Comparison of ENCODE assay signal across 8 mouse cellular contexts in the genomic region with DNA sequence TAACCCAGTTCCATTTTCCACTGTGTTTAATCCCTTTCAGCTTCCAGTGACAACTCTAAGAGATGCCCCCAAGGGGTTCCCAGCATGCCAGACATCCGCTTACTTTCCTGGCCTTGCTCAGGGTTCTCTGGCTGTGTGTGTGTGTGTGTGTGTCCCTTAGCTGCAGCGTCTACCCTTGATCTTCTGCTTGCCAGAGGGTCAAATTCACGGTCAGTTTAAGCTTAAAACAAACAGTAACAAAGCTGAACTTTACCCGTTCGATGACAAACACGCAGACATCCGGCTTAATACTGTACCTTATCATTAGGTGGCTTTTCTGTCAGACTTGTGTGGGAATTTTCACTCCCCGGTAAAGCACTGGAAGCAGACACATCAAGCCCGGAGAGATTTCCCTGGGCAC. TPM values are rescaled to one million over a fixed set of nuclear protein-coding genes. Genes with fewer than 3 reads are reported as not detected.
DNase-seq lines count a peak whose midpoint lies in the region; ATAC-seq and TF ChIP-seq lines count a peak whose summit lies in the region.

A gene (plus strand): TSS at position 281 of the 400 bp plus-strand sequence.

- no peak within 1 kb of the TSS for H3K4me2 ChIP-seq in neural tube, embryonic 13.5 days

- WGBS in cerebellum, adult 2 months = 60% methylated on average over 9 of the region's 9 CpGs
- 89% methylated on average over 9 of the region's 9 CpGs for WGBS in spleen, adult 2 months
- WGBS in neural tube, embryonic 13.5 days = 72% methylated on average over 9 of the region's 9 CpGs

- H3K27me3 ChIP-seq in cerebellum, adult 2 months (ENCODE audit: control insufficient read depth, insufficient read depth, low read length) = no peaks in the 10 kb centered on the region
- no peaks in the 10 kb centered on the region for H3K27me3 ChIP-seq in spleen, adult 2 months (ENCODE audit: control insufficient read depth, insufficient read depth, low read length)
- peaks cover 7% of the 10 kb centered on the region for H3K27me3 ChIP-seq in neural tube, embryonic 13.5 days

- no peak for TF ChIP-seq POLR2A in cerebellum, adult 2 months (IDR thresholded peaks at IDR 0.05; ENCODE audit: borderline replicate concordance, insufficient read depth, low read length)
- TF ChIP-seq POLR2A in spleen, adult 2 months (IDR thresholded peaks at IDR 0.05; ENCODE audit: low read depth, low read length) = no peak

- intact Hi-C loops in left cerebral cortex, postnatal 10 days (cut with DNase I) = no loop called here

- no peak for TF ChIP-seq CTCF in cerebellum, adult 2 months (IDR thresholded peaks at IDR 0.05; ENCODE audit: borderline replicate concordance, insufficient read depth, low read depth, low read length)
- TF ChIP-seq CTCF in spleen, adult 2 months (IDR thresholded peaks at IDR 0.05; ENCODE audit: extremely low read depth, insufficient read depth, insufficient read length, insufficient replicate concordance) = no peak

- H3K4me1 ChIP-seq in cerebellum, adult 2 months (ENCODE audit: control insufficient read depth, insufficient read depth, low read length) = no peaks in the 10 kb centered on the region
- H3K4me1 ChIP-seq in spleen, adult 2 months (ENCODE audit: control insufficient read depth, insufficient read depth, insufficient read length) = no peaks in the 10 kb centered on the region
- H3K4me1 ChIP-seq in neural tube, embryonic 13.5 days (replicated peaks) = no peaks in the 10 kb centered on the region

- H3K9ac ChIP-seq in neural tube, embryonic 13.5 days = no peak within 1 kb of the TSS

- no peak for ATAC-seq in neural tube, embryonic 13.5 days (ENCODE audit: low read depth)

- H3K4me3 ChIP-seq in cerebellum, adult 2 months (replicated peaks; ENCODE audit: insufficient read depth, low read depth, low read length) = no peak within 1 kb of the TSS
- H3K4me3 ChIP-seq in spleen, adult 2 months (ENCODE audit: extremely low read depth, insufficient read depth, insufficient read length) = no peak within 1 kb of the TSS
- H3K4me3 ChIP-seq in neural tube, embryonic 13.5 days = no peak within 1 kb of the TSS

- no peaks in the 10 kb centered on the region for H3K9me3 ChIP-seq in neural tube, embryonic 13.5 days

- H3K36me3 ChIP-seq in spleen, adult 2 months (ENCODE audit: control insufficient read depth, insufficient read depth, low read length) = no peaks in the 10 kb centered on the region
- H3K36me3 ChIP-seq in neural tube, embryonic 13.5 days = no peaks in the 10 kb centered on the region

- no peak within 1 kb of the TSS for H3K27ac ChIP-seq in cerebellum, adult 2 months (ENCODE audit: insufficient read depth, low read length)
- no peak within 1 kb of the TSS for H3K27ac ChIP-seq in spleen, adult 2 months (ENCODE audit: insufficient read depth, low read length)
- H3K27ac ChIP-seq in neural tube, embryonic 13.5 days (replicated peaks) = no peak within 1 kb of the TSS

- DNase-seq in cerebellum, adult 2 months = no peak
- no peak for DNase-seq in cerebellum, adult 11-12 months
- no peak for DNase-seq in spleen, adult 2 months (ENCODE audit: low read depth in 1 of 2, low spot score in 2 of 2)
- DNase-seq in spleen, postnatal 14 days (ENCODE audit: low spot score in 2 of 2) = no peak
- no peak for DNase-seq in left cerebral cortex, postnatal 10 days (ENCODE audit: extremely low spot score in 1 of 2, low spot score in 2 of 2)
- DNase-seq in frontal cortex, postnatal 10 days (ENCODE audit: low spot score in 2 of 2) = no peak
- no peak for DNase-seq in spleen, postnatal 10 days (ENCODE audit: low spot score in 2 of 2)

RNA-seq across cellular contexts. Expression of the gene that starts here (rescaled TPM):
- 186 and 197 TPM in 2 replicates for polyA plus RNA-seq in cerebellum, adult 2 months (2012; rRNA removed)
- 10.9 and 11.1 TPM in 2 replicates for polyA plus RNA-seq in spleen, adult 2 months (2012; rRNA removed)
- 100 to 1,000 TPM; 295 to 326 TPM for total RNA-seq in left cerebral cortex, postnatal 10 days (2021)
- polyA plus RNA-seq in neural tube, embryonic 13.5 days (2015; fragmentation: Nextera tagmentation; extraction: Ambion mirVana) = 88.5 and 93.4 TPM in 2 replicates
